1 mouse cellular context compared by ENCODE assay signal in the genomic region with DNA sequence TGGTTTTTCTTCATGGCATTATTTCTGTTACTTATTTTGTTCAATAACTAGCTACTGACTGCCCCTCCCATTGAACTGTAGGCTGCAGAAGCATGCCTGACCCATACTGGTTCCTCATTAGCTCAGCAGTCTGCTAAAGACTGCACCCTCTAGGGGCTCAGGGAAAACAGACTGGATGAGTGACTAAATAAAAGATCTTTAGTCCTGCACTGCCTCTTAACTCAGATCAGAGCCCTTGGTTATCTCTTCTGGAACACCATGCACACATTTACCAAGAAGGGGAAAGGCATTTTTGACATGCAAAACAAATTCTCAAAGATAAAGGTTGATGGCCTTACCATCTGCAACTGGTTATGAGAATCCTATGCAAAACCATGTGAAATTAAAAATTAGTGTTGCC.
TF ChIP-seq lines count a peak whose summit lies in the region.

No protein-coding gene starts in this region.

TF ChIP-seq in MEL, 35 proteins besides CTCF, POLR2A, EP300 and RAD21 (continued from another document):
- TF ChIP-seq NELFE (IDR thresholded peaks at IDR 0.05; ENCODE audit: low read depth, low read length) (no peak), ETS1 (IDR thresholded peaks at IDR 0.05; ENCODE audit: low read depth, low read length) (no peak), ZMIZ1 (IDR thresholded peaks at IDR 0.05; ENCODE audit: low read depth, low read length) (no peak), ZC3H11A (IDR thresholded peaks at IDR 0.05; ENCODE audit: low read depth, low read length) (no peak)
